Mouse (Mus musculus) thymus, adult 18-20 months (tissue): ENCODE measurements around the gene Sh2b1.
"Not testable (repeated sequence)": the region's sequence is repeated elsewhere in the genome, so short reads cannot be mapped to it uniquely, and the experiment has no call there.

Experiments
- DNase-seq, 2 experiments: peaks; one replicate each; pipeline ENCODE4 v3.0.0; 2022; ENCODE audit warnings: mixed read lengths in 2 of 2

Sh2b1 gene

DNA sequence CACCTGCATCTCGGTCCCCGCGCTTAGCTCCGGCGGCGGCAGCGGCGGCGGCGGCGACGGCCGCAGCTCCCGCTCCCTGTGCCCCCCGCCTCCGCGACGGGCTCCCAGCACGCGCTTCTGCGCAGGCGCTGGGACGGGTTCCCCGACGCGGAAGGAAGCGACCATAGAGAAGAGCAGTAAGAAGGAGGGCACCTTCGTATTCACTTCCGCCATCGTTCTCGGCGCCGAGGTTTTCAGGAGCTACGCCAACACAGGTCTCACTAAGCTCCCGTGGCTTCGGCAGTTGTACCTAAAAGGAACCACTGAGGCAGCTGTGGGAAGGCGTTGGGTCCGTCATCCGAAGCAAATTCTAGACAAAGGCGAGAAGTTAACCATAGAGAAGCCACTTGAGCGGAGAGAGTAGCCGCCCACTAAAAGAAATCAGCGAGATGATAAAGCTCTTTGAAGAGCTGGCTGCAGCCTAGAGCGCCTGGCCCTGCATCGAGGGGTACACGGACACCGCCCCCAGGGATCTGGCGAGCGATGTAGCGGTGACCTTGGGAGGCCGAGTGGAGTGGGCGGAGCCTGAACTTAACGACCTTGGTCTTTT lies at the start of gene Sh2b1:
Gene Sh2b1, minus strand, starts transcription at position 432 of the 589 bp plus-strand sequence.
- DNase-seq = peak; percentile 84 to 89

DNA sequence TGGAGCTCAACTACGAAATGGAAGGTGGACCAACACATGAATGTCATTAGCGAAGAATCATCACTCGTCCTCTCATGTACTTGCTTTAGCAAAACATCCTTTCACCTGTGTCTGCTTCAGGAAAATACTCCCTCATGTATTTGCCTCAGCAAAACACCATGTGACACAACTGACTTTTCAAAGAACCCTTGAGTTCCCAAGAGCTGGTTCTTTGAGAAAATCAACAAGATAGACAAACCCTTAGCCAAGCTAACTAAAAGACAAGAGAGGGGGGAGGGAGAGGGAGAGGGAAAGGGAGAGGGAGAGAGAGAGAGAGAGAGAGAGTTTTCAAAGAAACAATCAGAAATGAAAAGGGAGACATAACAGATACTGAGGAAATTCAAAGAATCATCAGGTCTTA lies 48.1 kb upstream of the Sh2b1 start:
- no peak for DNase-seq

DNA sequence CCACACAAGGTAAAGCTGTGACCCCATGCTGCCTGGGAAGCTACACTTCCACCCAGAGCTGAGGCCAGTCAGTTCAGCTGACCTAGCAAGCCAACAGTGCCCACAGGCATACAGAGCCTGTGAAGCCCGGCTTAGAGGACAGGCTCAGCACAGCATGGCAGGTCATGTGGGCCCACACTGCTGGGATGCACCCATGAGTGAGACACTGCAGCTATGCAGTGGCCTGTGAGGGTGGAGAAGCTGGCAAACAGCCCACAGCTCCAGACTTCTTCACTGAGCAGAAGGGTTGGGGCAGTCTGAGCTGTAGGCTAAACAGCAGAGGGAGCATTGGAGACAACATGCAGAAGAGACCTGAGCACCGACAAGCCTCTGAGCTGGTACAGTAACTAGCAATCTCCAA lies 44.3 kb upstream of the Sh2b1 start:
- DNase-seq = no peak

DNA sequence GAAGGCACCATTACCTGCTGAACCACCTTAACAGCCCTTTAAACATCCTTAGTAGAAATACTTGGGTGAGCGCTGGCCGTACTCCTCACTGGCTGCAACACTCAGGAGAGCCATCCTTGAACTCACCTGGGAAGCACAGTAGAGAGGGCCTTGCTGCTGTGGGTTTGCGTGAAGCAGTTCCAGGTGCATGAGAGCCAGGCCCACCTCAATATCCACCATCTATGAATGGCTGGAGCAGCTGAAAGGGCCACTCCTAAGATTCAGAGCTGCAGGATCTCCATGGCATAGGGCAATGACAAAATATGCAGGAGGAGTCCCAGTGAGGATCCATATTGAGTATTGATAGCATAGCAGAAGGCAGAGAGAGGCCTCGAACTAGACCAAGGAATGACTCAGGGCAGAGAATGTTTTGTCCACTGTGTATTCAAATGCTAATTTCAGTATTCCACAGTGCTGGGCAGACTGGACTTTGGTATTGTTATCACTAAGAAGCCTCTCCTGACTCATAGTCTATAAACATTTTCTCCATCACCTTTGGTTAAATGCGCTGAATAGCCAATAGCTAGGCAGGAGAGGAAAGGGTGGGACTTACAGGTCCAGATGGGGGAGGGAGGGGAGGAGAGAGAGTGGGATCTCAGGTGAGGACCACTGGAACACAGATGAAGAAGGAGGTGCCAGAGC lies 43.2 kb upstream of the Sh2b1 start:
- no peak for DNase-seq

DNA sequence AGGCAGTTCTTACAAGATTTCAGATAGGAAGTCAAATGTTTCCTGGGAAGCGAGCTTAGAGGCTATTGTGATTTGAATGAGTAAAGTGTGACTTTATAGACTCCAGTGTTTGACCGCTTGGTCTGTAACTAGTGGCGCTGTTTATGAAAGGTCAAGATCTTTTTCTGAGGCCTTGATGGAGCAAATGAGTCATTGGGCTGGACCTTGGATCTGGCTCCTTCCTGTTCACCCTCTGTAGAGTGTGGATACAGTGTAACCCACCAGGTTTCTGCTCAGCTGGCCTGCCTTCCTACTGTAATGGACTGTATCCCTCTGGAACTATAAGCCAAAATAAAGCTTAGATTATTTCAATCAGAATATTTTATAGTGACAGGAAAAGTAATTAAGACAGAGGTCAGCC lies 36.1 kb upstream of the Sh2b1 start:
- no peak for DNase-seq

DNA sequence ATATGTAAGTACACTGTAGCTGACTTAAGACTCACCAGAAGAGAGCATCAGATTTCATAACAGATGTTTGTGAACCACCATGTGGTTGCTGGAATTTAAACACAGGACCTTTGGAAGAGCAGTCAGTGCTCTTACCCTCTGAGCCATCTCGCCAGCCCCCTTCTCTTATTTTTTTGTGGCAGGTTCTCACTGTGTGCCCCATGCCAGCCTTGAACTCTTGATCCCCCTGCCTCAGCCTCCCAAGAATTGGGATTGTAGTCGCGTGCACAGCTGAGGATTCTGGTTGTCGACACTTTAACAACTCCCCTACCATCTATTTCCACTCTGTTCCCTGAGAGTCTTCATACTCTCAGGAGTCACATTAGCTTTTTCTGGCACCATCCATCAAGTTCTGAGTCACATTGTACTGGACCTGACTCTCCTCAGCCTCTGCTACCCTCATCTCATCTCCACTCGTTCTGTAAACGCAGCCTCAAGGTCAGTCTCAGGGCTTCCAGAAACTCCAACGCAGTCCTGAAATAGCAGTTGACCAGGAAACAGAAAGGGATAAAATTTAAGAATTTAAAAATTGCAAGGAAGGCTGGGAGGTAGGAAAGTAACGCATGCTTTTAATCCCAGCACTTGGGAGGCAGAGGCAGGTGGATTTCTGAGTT lies 32.0 kb upstream of the Sh2b1 start:
- DNase-seq = no peak

DNA sequence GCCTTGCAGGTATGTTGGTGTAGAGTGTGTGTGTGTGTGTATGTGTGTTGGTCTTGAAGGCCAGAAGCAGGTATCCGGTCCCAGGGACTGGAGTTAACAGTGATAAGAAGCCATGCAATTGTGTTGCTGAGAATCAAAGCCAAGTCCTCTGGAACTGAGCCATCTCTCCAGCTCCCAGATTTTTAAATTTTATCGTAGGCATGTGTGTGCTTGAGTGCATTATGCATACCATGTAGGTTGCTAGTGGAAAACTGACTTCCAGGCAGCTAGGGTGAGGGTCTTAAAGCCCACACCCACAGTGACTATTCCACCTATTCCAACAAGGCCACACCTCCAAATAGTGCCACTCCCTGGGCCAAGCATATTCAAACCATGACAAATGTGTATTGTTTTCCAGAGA lies 29.7 kb upstream of the Sh2b1 start:
- DNase-seq = no peak

DNA sequence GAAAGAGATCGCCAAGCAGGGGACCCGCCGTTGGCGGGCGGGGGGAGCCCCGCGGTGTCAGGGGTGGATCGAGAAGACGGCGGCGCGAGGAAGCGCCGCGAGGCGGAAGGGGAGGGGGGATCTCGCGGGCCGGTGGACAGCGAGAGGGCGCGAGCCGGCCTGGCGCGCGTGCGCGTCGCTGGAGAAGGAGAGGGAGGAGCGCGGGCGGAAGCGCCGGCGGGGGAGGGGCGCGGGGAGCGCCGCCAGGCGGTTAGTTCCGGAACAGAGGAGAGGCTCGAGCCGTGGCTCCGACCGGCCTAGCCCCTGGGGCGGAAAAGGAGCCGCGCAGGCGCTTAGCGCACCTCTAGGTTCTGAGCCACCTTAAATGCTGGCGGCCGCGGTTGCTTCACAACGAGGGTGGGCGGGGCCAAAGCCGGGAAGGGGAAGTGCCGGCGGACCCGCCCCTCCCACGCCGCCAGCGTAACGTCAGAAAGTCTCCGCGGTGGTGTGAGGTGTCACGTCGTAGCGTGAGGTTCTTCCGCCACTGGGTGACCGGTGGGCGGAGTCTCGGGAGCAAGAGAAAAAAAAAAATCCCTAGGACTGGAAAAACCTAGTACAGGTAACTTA lies 28.2 kb upstream of the Sh2b1 start, which contains the start of gene Atxn2l:
Gene Atxn2l, minus strand, starts transcription at position 165 of the 606 bp plus-strand sequence.
- DNase-seq = peak; percentile 97

DNA sequence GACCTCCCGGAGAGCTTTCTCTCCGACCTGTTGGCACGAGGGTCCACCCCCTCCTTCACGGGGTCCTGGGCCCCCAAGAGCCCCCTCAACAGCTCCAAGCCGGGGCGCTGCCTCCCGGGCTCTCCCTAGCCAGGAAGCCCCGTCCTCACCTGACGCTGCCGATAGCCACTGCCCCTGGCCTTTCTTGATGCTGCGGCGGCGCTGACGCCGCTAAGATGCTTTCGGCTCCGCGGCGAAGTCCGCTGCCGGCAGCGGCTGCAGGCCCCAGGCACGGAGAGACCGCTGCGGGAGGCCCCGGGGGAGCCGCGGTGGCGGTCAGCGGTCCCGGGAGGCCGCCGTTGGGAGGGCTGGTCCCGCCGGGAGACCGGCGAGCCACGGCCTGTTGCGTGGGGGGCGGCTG lies 27.5 kb upstream of the Sh2b1 start:
- DNase-seq = no peak

DNA sequence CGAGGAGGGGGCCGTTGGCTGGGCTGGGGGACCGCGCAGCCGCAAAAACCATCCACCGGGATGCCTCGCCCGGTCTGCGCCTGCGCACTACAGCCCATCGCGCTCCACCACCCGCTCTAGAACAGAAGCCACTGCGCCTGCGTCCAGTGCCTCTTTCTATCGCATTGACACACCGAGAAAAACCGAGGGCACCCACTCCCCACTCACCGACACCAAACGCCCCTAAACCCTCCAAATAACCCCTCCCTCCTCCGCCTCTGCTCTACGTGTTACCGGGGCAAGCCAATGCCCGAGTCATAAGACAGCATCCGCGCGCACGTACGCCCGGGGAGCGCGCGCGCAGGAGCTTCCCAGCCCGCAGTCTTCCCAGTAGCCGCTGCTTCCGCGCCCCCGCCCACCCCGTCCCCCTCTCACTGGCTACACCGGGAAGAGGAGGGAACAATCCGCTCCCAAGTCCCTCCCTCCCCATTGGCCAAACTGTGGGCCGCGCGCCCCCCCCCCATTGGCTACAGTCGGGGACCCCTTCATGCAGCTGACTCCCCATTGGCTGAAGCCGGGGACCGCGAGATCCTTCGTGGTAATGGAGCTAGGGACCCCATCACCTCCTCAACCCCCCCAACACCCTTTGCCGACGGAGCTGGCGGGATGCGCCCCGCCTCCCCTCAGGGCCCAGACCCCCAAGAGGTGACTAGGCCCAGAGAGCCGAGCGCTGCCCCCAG lies 27.0 kb upstream of the Sh2b1 start:
- peak; percentile 87 to 93 for DNase-seq

DNA sequence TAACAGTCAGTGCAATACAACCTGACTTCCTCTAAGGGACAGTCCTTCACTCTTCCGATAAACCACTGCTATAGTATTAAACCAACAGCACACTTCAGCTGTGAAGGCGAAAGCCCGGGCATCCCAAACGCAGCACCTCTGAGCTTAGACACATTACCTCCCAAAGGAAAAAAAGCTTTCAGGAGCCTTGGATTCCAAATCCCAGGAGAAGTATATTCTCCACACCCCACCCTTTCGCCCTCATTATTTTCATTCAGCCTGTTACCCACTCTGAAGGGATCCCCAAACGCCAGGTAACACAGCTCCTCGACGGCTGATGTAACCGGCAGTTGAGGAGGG lies 26.4 kb upstream of the Sh2b1 start:
- no peak for DNase-seq

DNA sequence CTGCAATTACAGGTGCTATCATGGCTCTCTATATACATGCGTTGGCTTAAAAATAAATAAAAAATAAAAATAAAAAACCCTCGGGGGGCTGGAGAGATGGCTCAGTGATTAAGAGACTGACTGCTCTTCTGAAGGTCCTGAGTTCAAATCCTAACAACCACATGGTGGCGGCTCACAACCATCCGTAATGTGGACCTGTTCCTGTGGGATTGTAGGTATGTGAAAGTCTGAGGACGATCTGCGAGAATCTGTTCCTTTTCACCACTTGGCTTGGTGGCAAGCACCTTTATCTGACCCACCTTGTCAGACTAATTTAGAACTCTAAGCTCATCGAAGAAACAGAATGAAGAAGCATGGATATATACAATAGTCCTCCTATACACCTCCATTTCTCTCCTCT lies 24.2 kb upstream of the Sh2b1 start:
- DNase-seq = no peak

DNA sequence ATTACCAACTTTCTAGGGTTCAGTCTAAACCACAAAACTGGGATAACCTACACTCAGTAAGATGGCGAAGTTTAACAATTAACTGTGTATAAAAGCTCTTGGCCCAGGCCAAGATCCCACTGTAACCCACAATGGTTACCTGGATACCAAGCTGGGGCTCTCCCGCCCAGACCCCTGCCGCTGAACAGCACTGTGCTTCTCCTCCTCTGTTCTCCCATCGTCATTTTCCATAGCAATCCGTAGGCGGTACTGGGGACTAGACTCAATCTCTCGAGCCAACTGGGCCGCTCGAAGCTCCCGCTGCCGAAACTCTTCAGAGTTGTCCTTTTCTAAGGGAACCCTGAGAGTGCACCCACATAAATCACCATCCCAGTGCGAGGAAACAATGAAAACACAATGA lies 22.7 kb upstream of the Sh2b1 start:
- no peak for DNase-seq

DNA sequence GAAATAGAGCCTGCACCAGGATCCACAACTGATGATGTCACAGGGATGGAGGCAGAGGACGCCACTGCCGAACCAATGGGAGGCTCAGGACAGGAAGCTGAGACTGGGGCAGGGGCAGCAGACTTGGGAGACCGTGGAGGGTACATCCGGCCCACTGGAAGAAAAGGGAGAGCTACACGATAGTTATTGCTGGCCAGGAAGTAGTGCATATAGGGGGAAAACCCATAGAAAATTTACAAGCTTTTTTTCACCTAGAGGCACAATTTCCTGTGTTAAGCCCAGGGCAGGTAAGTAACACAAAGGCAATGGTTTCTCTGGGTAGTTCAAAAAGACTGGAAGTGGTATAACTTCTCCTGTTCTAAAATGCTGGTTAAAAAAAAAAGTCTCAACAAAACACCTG lies 21.3 kb upstream of the Sh2b1 start:
- no peak for DNase-seq

DNA sequence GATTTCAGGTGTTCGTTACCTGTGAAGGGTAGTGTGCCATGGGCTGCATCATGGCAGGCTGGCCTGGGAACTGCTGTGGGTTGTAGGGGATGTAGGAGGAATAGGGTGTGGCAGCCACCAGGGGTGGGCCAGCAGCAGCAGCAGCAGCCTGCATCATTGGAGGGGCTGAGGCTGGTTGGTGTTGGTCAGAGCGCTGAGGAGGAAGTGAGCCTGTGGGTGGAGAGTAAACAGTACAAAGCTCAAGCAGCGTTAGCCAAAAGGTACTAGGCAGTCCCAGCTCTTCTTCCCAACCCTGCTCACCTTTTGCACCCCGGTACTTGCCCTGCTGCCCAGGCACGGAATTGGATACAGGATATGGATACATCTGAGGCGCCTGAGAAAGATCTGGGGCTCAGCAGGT lies 18.9 kb upstream of the Sh2b1 start:
- no peak for DNase-seq

DNA sequence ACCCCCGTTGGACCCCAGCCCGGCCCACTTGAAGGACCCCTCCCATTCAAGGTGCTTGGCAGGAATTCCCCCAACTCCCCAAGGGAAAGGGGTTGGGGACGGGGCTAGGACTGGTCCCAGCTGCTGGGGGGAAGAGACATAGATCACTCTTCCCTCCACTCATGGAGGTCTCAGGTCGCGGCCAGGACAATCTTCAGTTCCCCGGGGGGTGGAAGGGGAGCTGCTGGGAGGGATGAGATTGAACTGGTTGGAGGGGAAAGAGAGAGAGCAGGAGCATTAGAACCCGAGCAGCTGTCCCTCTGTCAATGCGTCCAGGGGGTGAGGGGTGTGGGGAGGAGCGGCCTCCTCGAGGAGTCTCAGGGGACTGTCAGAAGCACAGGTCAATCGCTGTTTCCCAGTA lies 16.7 kb upstream of the Sh2b1 start:
- DNase-seq = no peak

DNA sequence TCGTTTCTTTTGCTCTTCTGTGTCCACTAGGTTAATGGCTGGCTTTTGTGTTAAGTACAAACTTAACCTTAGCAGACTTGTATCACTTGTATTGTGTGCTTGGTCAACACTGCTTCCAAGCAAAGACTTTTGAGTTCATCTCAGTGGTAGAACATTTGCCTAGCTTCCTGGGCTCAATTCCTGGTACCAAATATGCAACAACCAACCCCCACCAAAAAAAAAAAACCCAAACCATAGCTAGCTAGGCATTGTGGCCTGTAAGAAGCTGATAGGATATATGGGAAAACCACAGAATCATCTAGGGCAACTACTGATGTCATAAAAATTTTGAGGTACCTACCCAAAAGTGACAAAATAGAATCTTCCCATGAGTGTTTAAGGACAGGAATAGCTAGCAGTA lies 15.8 kb upstream of the Sh2b1 start:
- DNase-seq = no peak

DNA sequence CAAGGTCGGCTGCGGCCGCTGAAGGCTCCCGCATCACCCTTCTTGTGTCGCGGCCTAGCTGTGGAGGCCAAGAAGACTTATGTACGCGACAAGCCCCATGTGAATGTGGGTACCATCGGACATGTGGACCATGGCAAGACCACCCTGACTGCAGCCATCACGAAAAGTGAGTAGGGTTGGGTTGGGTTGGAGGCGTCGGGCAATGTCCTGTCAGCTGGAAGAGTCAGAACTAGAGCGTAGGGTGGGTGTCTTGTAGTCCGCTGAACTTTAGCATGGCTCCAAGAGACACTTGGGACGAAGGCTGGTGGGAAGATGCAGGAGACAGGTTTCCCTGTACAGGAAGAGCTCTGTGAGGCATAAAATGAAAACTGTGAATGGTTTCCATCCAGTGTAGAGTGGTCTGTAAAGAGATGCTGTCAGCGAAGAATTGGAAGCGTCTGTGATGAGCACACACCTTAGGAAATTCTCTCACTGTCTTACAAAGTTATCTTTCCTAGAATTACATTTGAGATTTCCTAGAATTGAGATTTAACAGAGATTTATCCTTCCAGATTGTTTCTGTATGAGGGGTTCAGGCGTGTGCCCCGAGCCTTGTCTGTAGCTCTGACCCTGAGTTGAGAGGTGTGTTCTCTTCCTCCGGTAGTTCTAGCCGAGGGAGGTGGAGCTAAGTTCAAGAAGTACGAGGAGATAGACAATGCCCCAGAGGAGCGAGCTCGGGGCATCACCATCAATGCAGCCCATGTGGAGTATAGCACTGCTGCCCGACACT lies 12.6 kb upstream of the Sh2b1 start:
- DNase-seq = not testable (repeated sequence)

DNA sequence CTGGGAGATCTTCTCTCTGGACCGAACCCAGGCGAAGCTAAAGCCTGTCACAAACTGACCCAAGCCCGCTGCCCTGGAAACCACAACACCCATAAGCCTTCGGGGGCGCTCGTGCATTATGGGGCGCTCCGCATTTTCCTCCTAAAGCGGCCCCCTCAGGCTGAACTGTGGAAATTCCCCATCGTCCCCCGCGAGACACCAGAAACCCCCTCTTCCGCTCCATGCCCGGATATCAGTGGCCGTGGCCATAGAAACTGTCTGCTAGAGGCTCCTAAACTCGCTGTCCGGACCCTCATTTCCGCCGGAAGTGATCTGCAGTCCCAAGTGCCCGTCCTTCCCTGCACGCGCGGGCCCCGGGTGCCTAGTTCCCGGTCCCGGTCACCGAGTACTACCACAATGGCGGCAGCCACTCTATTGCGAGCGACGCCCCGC lies 11.8 kb upstream of the Sh2b1 start, which contains the start of gene Tufm:
Gene Tufm, plus strand, starts transcription at position 310 of the 432 bp plus-strand sequence.
- DNase-seq = peak; percentile 90 to 95

DNA sequence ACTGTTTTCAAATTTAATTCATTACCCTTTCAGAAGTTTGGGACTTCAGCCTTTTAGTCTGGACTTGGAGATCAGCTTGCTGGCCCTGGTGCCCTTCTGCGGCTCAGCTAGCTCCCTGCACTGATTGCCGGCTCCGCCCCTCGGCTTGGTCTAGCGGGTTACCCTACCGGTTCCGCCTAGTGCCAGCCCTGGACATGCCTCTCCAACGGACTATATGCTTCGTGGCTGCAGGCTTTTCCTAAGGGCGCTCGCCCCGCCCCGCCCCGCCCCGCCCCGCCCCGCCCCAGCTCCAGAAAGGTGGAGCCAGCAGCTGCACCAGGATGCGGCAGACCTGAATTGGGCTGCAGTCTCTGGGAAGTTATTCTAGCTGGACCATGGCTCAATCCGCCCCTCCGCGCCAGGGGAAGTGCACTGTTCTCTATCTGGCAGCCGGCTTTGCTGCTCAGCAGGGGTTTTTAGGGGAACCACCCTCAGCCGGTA lies 7.2 kb upstream of the Sh2b1 start:
- DNase-seq = peak in 1 of 2 experiments; percentile 55

DNA sequence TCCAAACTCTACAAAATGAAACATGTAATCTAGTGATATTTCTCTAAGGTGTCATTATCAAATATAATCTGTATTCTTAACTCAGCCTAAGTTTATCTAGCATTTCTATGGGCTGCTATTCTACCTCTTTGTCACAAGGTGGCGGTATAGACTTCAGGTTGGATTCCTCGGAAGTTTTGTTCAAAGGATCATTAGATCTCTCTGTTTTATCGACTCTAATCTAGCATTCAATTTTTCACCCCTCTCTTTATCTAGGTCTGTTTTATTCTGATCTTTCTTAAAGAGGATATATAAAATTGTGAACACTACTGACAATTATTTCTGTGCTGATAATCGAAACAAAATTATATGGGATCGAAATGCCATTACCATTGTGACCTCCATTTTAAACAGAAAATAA lies 6.5 kb upstream of the Sh2b1 start:
- DNase-seq = no peak

DNA sequence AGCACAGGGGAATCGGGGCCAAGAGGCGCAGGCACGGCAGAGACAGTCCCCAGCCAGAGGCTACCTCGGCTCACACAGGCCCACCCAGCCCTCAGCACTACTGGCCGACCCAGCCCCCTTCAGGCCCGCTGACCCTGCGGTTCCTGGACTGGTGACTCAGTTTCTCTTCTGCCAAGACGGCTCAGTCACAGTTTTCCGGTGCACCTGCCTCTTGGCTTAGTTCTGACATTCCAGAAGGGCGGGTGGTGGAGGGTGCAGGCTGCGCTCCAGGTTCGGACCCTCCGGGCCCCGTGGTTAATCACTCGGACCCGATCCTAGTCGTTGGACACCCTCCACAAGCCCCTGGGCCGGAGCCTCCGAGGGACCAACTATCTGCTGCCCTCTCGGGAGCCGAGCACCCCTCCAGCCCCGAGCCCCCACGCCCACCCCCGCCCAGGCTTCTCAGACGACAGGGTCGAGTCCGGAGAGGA lies 703 bp downstream of the Sh2b1 start:
- DNase-seq = peak; percentile 41 to 59
